Mouse (Mus musculus) midbrain, postnatal 0 days (tissue): Measurements from ENCODE around the gene Rhbdl1. TPM values are rescaled to one million over a fixed set of nuclear protein-coding genes. Genes with fewer than 3 reads are reported as not detected.

Experiments used
- ATAC-seq: fragments of 200-750 bp; cut with Nextera tagmentation; 2 replicates; pipeline ENCODE4 v1.8.0; 2017; ENCODE audit warnings: moderate number of reproducible peaks, mild to moderate bottlenecking, moderate TSS enrichment, moderate library complexity; ENCODE audit not compliant: low FRiP score
- DNase-seq: peaks from one replicate; pipeline ENCODE4 v3.0.0-alpha.2; 2015; ENCODE audit warnings: low spot score
- H3K27ac ChIP-seq: fragments of 300-500 bp; sonication (generic); 2 replicates; pipeline ENCODE4 v1.5.1; 2014; ENCODE audit warnings: low read depth, mild to moderate bottlenecking, low read length, mixed read lengths
- H3K27me3 ChIP-seq: fragments of 300-500 bp; sonication (generic); 2 replicates; pipeline ENCODE4 v1.6.1; 2014; ENCODE audit warnings: low read length, control low read depth, mixed read lengths; ENCODE audit not compliant: insufficient read depth
- H3K36me3 ChIP-seq: fragments of 300-500 bp; sonication (generic); 2 replicates; pipeline ENCODE4 v1.6.1; 2014; ENCODE audit warnings: low read length, control low read depth, mixed read lengths; ENCODE audit not compliant: insufficient read depth
- H3K4me1 ChIP-seq: fragments of 300-500 bp; sonication (generic); 2 replicates; pipeline ENCODE4 v1.6.1; 2014; ENCODE audit warnings: mild to moderate bottlenecking, control low read depth, antibody characterized with exemption, low read length, mixed read lengths; ENCODE audit not compliant: insufficient read depth
- H3K4me2 ChIP-seq: fragments of 300-500 bp; sonication (generic); 2 replicates; pipeline ENCODE4 v1.6.1; 2014; ENCODE audit warnings: low read depth, mild to moderate bottlenecking, low read length, mixed read lengths; ENCODE audit not compliant: poor library complexity, severe bottlenecking
- H3K4me3 ChIP-seq: fragments of 300-500 bp; sonication (generic); 2 replicates; pipeline ENCODE4 v1.5.1; 2014; ENCODE audit warnings: low read depth, mild to moderate bottlenecking, low read length, moderate library complexity
- H3K9ac ChIP-seq: fragments of 300-500 bp; sonication (generic); replicated peaks from 2 replicates; pipeline ENCODE4 v1.6.1; 2014; ENCODE audit warnings: mild to moderate bottlenecking, low read length, moderate library complexity, mixed read lengths; ENCODE audit not compliant: poor library complexity, severe bottlenecking
- H3K9me3 ChIP-seq: fragments of 300-500 bp; sonication (generic); 2 replicates; pipeline ENCODE4 v1.6.1; 2016; ENCODE audit warnings: low read length, control low read depth
- CTCF ChIP-seq: IDR thresholded peaks from 2 replicates; pipeline ENCODE4 v1.5.1; 2016; ENCODE audit warnings: antibody characterized with exemption, mild to moderate bottlenecking
- WGBS: fragments of 180-500 bp; shearing (Covaris S2); extraction: QIAGEN DNeasy Blood & Tissue Kit; methylation state at CpG from one replicate; pipeline ENCODE4 v1.1.7; 2014; 5-methylcytosine and 5-hydroxymethylcytosine counted together
- polyA plus RNA-seq: library from polyadenylated mRNA; unstranded; fragments of >200 nt; fragmentation: Nextera tagmentation; extraction: Ambion mirVana; gene quantifications from 2 replicates; pipeline ENCODE4 v1.2.1, GENCODE M21; 2015
- total RNA-seq: library from RNA; depleted of rRNA; stranded (reverse); fragments of >200 nt; gene quantifications from 2 replicates; pipeline ENCODE4 v1.2.3, GENCODE M21; 2014

Rhbdl1 gene
- total and polyA plus RNA-seq, 2 experiments from 2014 or later, result 97.0 to 168 TPM

- no peak for ATAC-seq
- no peak overlapping the region for H3K9ac ChIP-seq
- TF ChIP-seq CTCF, result no peak
- DNase-seq, result no peak
- no peak overlapping the region for H3K4me2 ChIP-seq
- peaks cover 7% of the 10 kb centered on the region for H3K4me1 ChIP-seq
- no peak overlapping the region for H3K27ac ChIP-seq
- H3K9me3 ChIP-seq, result no peaks in the 10 kb centered on the region
- no peak overlapping the region for H3K4me3 ChIP-seq
- 33% methylated on average over 4 of the region's 4 CpGs for WGBS
- no peaks in the 10 kb centered on the region for H3K27me3 ChIP-seq
- peaks cover 40% of the 10 kb centered on the region for H3K36me3 ChIP-seq
Measured at GRCm38 (mm10) chr17:25881691-25882090, 44.6 kb upstream of the Rhbdl1 start.

- Histone ChIP-seq H3K4me2 (no peak overlapping the region), H3K4me1 (peaks cover 13% of the 10 kb centered on the region), H3K27me3 (no peaks in the 10 kb centered on the region), H3K4me3 (no peak overlapping the region), H3K36me3 (peaks cover 40% of the 10 kb centered on the region), H3K27ac (0 out of 2 replicates have a peak overlapping the region, but pooled peaks have one; percentile 32), H3K9ac (no peak overlapping the region), H3K9me3 (no peaks in the 10 kb centered on the region)
- DNase-seq (no peak), ATAC-seq (no peak)
- no peak for TF ChIP-seq CTCF
- WGBS, result 9% methylated on average over 5 of the region's 5 CpGs
Measured at GRCm38 (mm10) chr17:25880913-25881641, 44.0 kb upstream of the Rhbdl1 start.

- H3K27ac ChIP-seq, result peak within 1 kb of the TSS; percentile 32; the same call in 1 of the 2 replicates
- peaks cover 40% of the 10 kb centered on the region for H3K36me3 ChIP-seq
- H3K27me3 ChIP-seq, result no peaks in the 10 kb centered on the region
- DNase-seq, result peak; percentile 21
- no peak within 1 kb of the TSS for H3K4me3 ChIP-seq
- no peak within 1 kb of the TSS for H3K9ac ChIP-seq
- H3K4me2 ChIP-seq, result no peak within 1 kb of the TSS
- 26% methylated on average over 5 of the region's 5 CpGs for WGBS
- peaks cover 14% of the 10 kb centered on the region for H3K4me1 ChIP-seq
- ATAC-seq, result no peak
- TF ChIP-seq CTCF, result no peak
- no peaks in the 10 kb centered on the region for H3K9me3 ChIP-seq
Measured at GRCm38 (mm10) chr17:25880196-25880910, 43.3 kb upstream of the Rhbdl1 start, which contains the start of gene Wfikkn1. Gene Wfikkn1, minus strand, starts transcription at chr17:25880858.

GRCm38 (mm10) chr17:25879750-25880149, 42.7 kb upstream of the Rhbdl1 start:
- ATAC-seq (no peak), DNase-seq (no peak)
- WGBS, result 60% methylated on average over 8 of the region's 8 CpGs
- H3K4me1 ChIP-seq, result peaks cover 14% of the 10 kb centered on the region
- H3K36me3 ChIP-seq, result peaks cover 40% of the 10 kb centered on the region
- no peaks in the 10 kb centered on the region for H3K27me3 ChIP-seq
- TF ChIP-seq CTCF, result no peak
- H3K27ac ChIP-seq, result peak overlapping the region; percentile 26; the same call in 1 of the 2 replicates
- H3K9me3 ChIP-seq, result no peaks in the 10 kb centered on the region
- no peak overlapping the region for H3K4me3 ChIP-seq
- H3K9ac ChIP-seq, result no peak overlapping the region
- H3K4me2 ChIP-seq, result no peak overlapping the region

GRCm38 (mm10) chr17:25879261-25879660, 42.2 kb upstream of the Rhbdl1 start:
- Histone ChIP-seq H3K9me3 (no peaks in the 10 kb centered on the region), H3K27me3 (no peaks in the 10 kb centered on the region), H3K36me3 (peaks cover 35% of the 10 kb centered on the region), H3K4me1 (peaks cover 14% of the 10 kb centered on the region), H3K27ac (no peak overlapping the region), H3K9ac (no peak overlapping the region), H3K4me2 (no peak overlapping the region), H3K4me3 (no peak overlapping the region)
- peak; percentile 10 for DNase-seq
- ATAC-seq, result no peak
- WGBS, result 42% methylated on average over 4 of the region's 4 CpGs
- peak; percentile 68 for TF ChIP-seq CTCF
